ENCODE assay signal across 9 mouse cellular contexts in genomic region chr11:106033491-106033919, GRCm38 (mm10). TPM values are rescaled to one million over a fixed set of nuclear protein-coding genes. Genes with fewer than 3 reads are reported as not detected.
A peak's percentile ranks its signal among the peaks of the same experiment; 100 is the strongest.
DNase-seq lines count a peak whose midpoint lies in the region; ATAC-seq lines count a peak whose summit lies in the region.
"Had no signal": no experiment of that assay in that cellular context is flagged by ENCODE, and none has a peak within 500 bp of the region (broad histone marks: within the 10 kb centered on the region; RNA-seq: fewer than 3 reads in every experiment).

No protein-coding gene starts in this region.

- H3K27me3 ChIP-seq in forebrain, embryonic 12.5 days = no peaks in the 10 kb centered on the region
- no peaks in the 10 kb centered on the region for H3K27me3 ChIP-seq in intestine, embryonic 16.5 days (replicated peaks; ENCODE audit: control insufficient read depth, insufficient read depth, low read length)
- no peaks in the 10 kb centered on the region for H3K27me3 ChIP-seq in liver, embryonic 16.5 days (ENCODE audit: control insufficient read depth, insufficient read depth, low read depth, low read length)
- H3K27me3 ChIP-seq in neural tube, embryonic 13.5 days = no peaks in the 10 kb centered on the region

- WGBS in forebrain, embryonic 12.5 days = 38% methylated on average over 11 of the region's 11 CpGs
- 30% methylated on average over 11 of the region's 11 CpGs for WGBS in intestine, embryonic 16.5 days
- WGBS in liver, embryonic 16.5 days (ENCODE audit: insufficient replicate concordance) = 35% methylated on average over 11 of the region's 11 CpGs
- WGBS in neural tube, embryonic 13.5 days = 36% methylated on average over 11 of the region's 11 CpGs

- H3K4me1 ChIP-seq in forebrain, embryonic 12.5 days = peaks cover 22% of the 10 kb centered on the region
- peaks cover 12% of the 10 kb centered on the region for H3K4me1 ChIP-seq in intestine, embryonic 16.5 days (ENCODE audit: control insufficient read depth, insufficient read depth, low read length)
- peaks cover 21% of the 10 kb centered on the region for H3K4me1 ChIP-seq in liver, embryonic 16.5 days (ENCODE audit: control insufficient read depth, low read depth, low read length)
- H3K4me1 ChIP-seq in neural tube, embryonic 13.5 days (replicated peaks) = peaks cover 26% of the 10 kb centered on the region

- peak overlapping the region; percentile 75 for H3K27ac ChIP-seq in forebrain, embryonic 12.5 days
- peak overlapping the region; percentile 20 for H3K27ac ChIP-seq in intestine, embryonic 16.5 days (ENCODE audit: low read length)
- peak overlapping the region; percentile 84 for H3K27ac ChIP-seq in liver, embryonic 16.5 days (ENCODE audit: low read length)
- peak overlapping the region; percentile 78 for H3K27ac ChIP-seq in neural tube, embryonic 13.5 days (replicated peaks)

- ATAC-seq in forebrain, embryonic 12.5 days (ENCODE audit: low FRiP score) = no peak
- 0 out of 2 replicates have a peak, but pooled peaks have one; percentile 14 for ATAC-seq in intestine, embryonic 16.5 days
- no peak for ATAC-seq in liver, embryonic 16.5 days (ENCODE audit: low read depth)
- 0 out of 2 replicates have a peak, but pooled peaks have one; percentile 3 for ATAC-seq in neural tube, embryonic 13.5 days (ENCODE audit: low read depth)

- peak; percentile 79 for DNase-seq in retina, postnatal 1 day
- no peak for DNase-seq in retina, embryonic 14.5 days (ENCODE audit: low spot score)
- no peak for DNase-seq in left cerebral cortex, postnatal 10 days (ENCODE audit: extremely low spot score in 1 of 2, low spot score in 2 of 2)
- DNase-seq in urinary bladder, adult 18-20 months (ENCODE audit: low spot score in 2 of 2) = no peak

- H3K9ac ChIP-seq in forebrain, embryonic 12.5 days = peak overlapping the region; percentile 34; the same call in 1 of the 2 replicates
- H3K9ac ChIP-seq in intestine, embryonic 16.5 days (ENCODE audit: low read depth, low read length) = peak overlapping the region; percentile 51; the same call in 1 of the 2 replicates
- peak overlapping the region; percentile 59 for H3K9ac ChIP-seq in liver, embryonic 16.5 days (ENCODE audit: low read depth, low read length)
- H3K9ac ChIP-seq in neural tube, embryonic 13.5 days = peak overlapping the region; percentile 66

- peak overlapping the region; percentile 15; the same call in 1 of the 2 replicates for H3K4me3 ChIP-seq in forebrain, embryonic 12.5 days (replicated peaks)
- no peak overlapping the region for H3K4me3 ChIP-seq in intestine, embryonic 16.5 days (ENCODE audit: low read length)
- peak overlapping the region; percentile 50 for H3K4me3 ChIP-seq in liver, embryonic 16.5 days (ENCODE audit: low read depth, low read length)
- peak overlapping the region; percentile 14 for H3K4me3 ChIP-seq in neural tube, embryonic 13.5 days

- intact Hi-C loops in left cerebral cortex, postnatal 10 days (cut with DNase I) = no loop called here

- H3K4me2 ChIP-seq in forebrain, embryonic 12.5 days = peak overlapping the region; percentile 44
- no peak overlapping the region for H3K4me2 ChIP-seq in intestine, embryonic 16.5 days (ENCODE audit: low read depth, low read length)
- peak overlapping the region; percentile 50 for H3K4me2 ChIP-seq in liver, embryonic 16.5 days (ENCODE audit: low read depth, low read length)
- peak overlapping the region; percentile 46 for H3K4me2 ChIP-seq in neural tube, embryonic 13.5 days

- H3K9me3 ChIP-seq in forebrain, embryonic 12.5 days = no peaks in the 10 kb centered on the region
- H3K9me3 ChIP-seq in intestine, embryonic 16.5 days (ENCODE audit: control insufficient read depth, low read length) = no peaks in the 10 kb centered on the region
- H3K9me3 ChIP-seq in liver, embryonic 16.5 days (replicated peaks; ENCODE audit: control insufficient read depth, low read length) = no peaks in the 10 kb centered on the region
- no peaks in the 10 kb centered on the region for H3K9me3 ChIP-seq in neural tube, embryonic 13.5 days

- no peaks in the 10 kb centered on the region for H3K36me3 ChIP-seq in forebrain, embryonic 12.5 days (replicated peaks)
- H3K36me3 ChIP-seq in intestine, embryonic 16.5 days (ENCODE audit: control insufficient read depth, insufficient read depth, low read length) = no peaks in the 10 kb centered on the region
- no peaks in the 10 kb centered on the region for H3K36me3 ChIP-seq in liver, embryonic 16.5 days (ENCODE audit: control insufficient read depth, insufficient read depth)
- H3K36me3 ChIP-seq in neural tube, embryonic 13.5 days = no peaks in the 10 kb centered on the region

RNA-seq across cellular contexts. Expression of gene Dcaf7, which starts 3.2 kb away (rescaled TPM):
- polyA plus RNA-seq in forebrain, embryonic 12.5 days (2016; fragmentation: Nextera tagmentation; extraction: Ambion mirVana) = 118 and 129 TPM in 2 replicates
- 42.7 and 48.0 TPM in 2 replicates for polyA plus RNA-seq in intestine, embryonic 16.5 days (2015; fragmentation: Nextera tagmentation; extraction: Ambion mirVana)
- 25.1 and 27.5 TPM in 2 replicates for polyA plus RNA-seq in liver, embryonic 16.5 days (2015; fragmentation: Nextera tagmentation; extraction: Ambion mirVana)
- 110 and 116 TPM in 2 replicates for polyA plus RNA-seq in neural tube, embryonic 13.5 days (2015; fragmentation: Nextera tagmentation; extraction: Ambion mirVana)
- 100 to 1,000 TPM; 228 to 235 TPM for total RNA-seq in left cerebral cortex, postnatal 10 days (2021)

RNA-seq across cellular contexts. Expression of gene Kcnh6, which starts 25.6 kb away (rescaled TPM):
- 0.36 and 0.64 TPM in 2 replicates for polyA plus RNA-seq in forebrain, embryonic 12.5 days (2016; fragmentation: Nextera tagmentation; extraction: Ambion mirVana)
- polyA plus RNA-seq in intestine, embryonic 16.5 days (2015; fragmentation: Nextera tagmentation; extraction: Ambion mirVana) = 2.1 and 2.6 TPM in 2 replicates
- 0.05 and 0.08 TPM in 2 replicates for polyA plus RNA-seq in liver, embryonic 16.5 days (2015; fragmentation: Nextera tagmentation; extraction: Ambion mirVana)
- 9.2 and 16.7 TPM in 2 replicates for polyA plus RNA-seq in neural tube, embryonic 13.5 days (2015; fragmentation: Nextera tagmentation; extraction: Ambion mirVana)
- total RNA-seq in left cerebral cortex, postnatal 10 days (2021) = 1 to 10 TPM; 1.6 to 1.9 TPM

RNA-seq across cellular contexts. Expression of gene Taco1, which starts 32.4 kb away (rescaled TPM):
- polyA plus RNA-seq in forebrain, embryonic 12.5 days (2016; fragmentation: Nextera tagmentation; extraction: Ambion mirVana) = 9.6 and 9.8 TPM in 2 replicates
- polyA plus RNA-seq in intestine, embryonic 16.5 days (2015; fragmentation: Nextera tagmentation; extraction: Ambion mirVana) = 14.0 and 17.7 TPM in 2 replicates
- 5.6 and 6.4 TPM in 2 replicates for polyA plus RNA-seq in liver, embryonic 16.5 days (2015; fragmentation: Nextera tagmentation; extraction: Ambion mirVana)
- polyA plus RNA-seq in neural tube, embryonic 13.5 days (2015; fragmentation: Nextera tagmentation; extraction: Ambion mirVana) = 7.5 and 8.9 TPM in 2 replicates
- total RNA-seq in left cerebral cortex, postnatal 10 days (2021) = 10 to 100 TPM; 14.0 TPM

RNA-seq across cellular contexts. Expression of gene Ace3, which starts 39.0 kb away (rescaled TPM):
- not detected in 2 replicates for polyA plus RNA-seq in forebrain, embryonic 12.5 days (2016; fragmentation: Nextera tagmentation; extraction: Ambion mirVana)
- polyA plus RNA-seq in intestine, embryonic 16.5 days (2015; fragmentation: Nextera tagmentation; extraction: Ambion mirVana) = 0.07 TPM in 1 of 2 replicates, not detected in the other
- not detected in 2 replicates for polyA plus RNA-seq in liver, embryonic 16.5 days (2015; fragmentation: Nextera tagmentation; extraction: Ambion mirVana)
- not detected in 2 replicates for polyA plus RNA-seq in neural tube, embryonic 13.5 days (2015; fragmentation: Nextera tagmentation; extraction: Ambion mirVana)
- not detected for total RNA-seq in left cerebral cortex, postnatal 10 days (2021)
- total RNA-seq: left cerebral cortex, postnatal 14 days had no signal

RNA-seq across cellular contexts. Expression of gene Map3k3, which starts 50.9 kb away (rescaled TPM):
- polyA plus RNA-seq in forebrain, embryonic 12.5 days (2016; fragmentation: Nextera tagmentation; extraction: Ambion mirVana) = 21.6 and 22.6 TPM in 2 replicates
- polyA plus RNA-seq in intestine, embryonic 16.5 days (2015; fragmentation: Nextera tagmentation; extraction: Ambion mirVana) = 5.7 and 6.1 TPM in 2 replicates
- polyA plus RNA-seq in liver, embryonic 16.5 days (2015; fragmentation: Nextera tagmentation; extraction: Ambion mirVana) = 2.4 and 3.6 TPM in 2 replicates
- 15.9 and 18.0 TPM in 2 replicates for polyA plus RNA-seq in neural tube, embryonic 13.5 days (2015; fragmentation: Nextera tagmentation; extraction: Ambion mirVana)
- 10 to 100 TPM; 23.0 to 23.6 TPM for total RNA-seq in left cerebral cortex, postnatal 10 days (2021)

Comparison
In these comparisons a context has a peak if more than half of its experiments do, and no peak if none do; other contexts are left out.
1. ATAC-seq: peak in intestine, embryonic 16.5 days (single experiment) and neural tube, embryonic 13.5 days (single experiment); none in forebrain, embryonic 12.5 days (single experiment) and liver, embryonic 16.5 days (single experiment).
2. H3K27ac ChIP-seq: peak in every context shown above with its lines; median percentile 84 in liver, embryonic 16.5 days; 78 in neural tube, embryonic 13.5 days; 75 in forebrain, embryonic 12.5 days; 20 in intestine, embryonic 16.5 days.
3. Peak in every context shown above with its lines, with median percentiles within 50 percentile points of each other: H3K9ac ChIP-seq.